Mouse (Mus musculus) liver, adult 2 months (tissue): ENCODE data around the gene Smg8. TPM values are rescaled to one million over a fixed set of nuclear protein-coding genes. Genes with fewer than 3 reads are reported as not detected.

Source experiments
- DNase-seq: peaks from one replicate; pipeline ENCODE4 v3.0.0-alpha.2; 2011; ENCODE audit warnings: low read depth, low spot score; ENCODE audit errors: extremely low read depth
- H3K27ac ChIP-seq: fragments of 200-500 bp; replicated peaks from 2 replicates; pipeline ENCODE4 v1.5.1; 2012; ENCODE audit warnings: low read depth, mild to moderate bottlenecking, control low read depth, inconsistent platforms, low read length; ENCODE audit not compliant: insufficient read depth
- H3K27me3 ChIP-seq: fragments of 200-500 bp; 2 replicates; pipeline ENCODE4 v1.6.1; 2012; ENCODE audit warnings: mild to moderate bottlenecking, moderate library complexity, low read length, inconsistent platforms; ENCODE audit not compliant: control insufficient read depth, insufficient read depth
- H3K36me3 ChIP-seq: fragments of 200-500 bp; 2 replicates; pipeline ENCODE4 v1.6.1; 2012; ENCODE audit warnings: low read length, inconsistent platforms; ENCODE audit not compliant: control insufficient read depth, insufficient read depth
- H3K4me1 ChIP-seq: fragments of 200-500 bp; 2 replicates; pipeline ENCODE4 v1.6.1; 2011; ENCODE audit warnings: low read length; ENCODE audit not compliant: control insufficient read depth, insufficient read depth
- H3K4me3 ChIP-seq: fragments of 200-500 bp; 2 replicates; pipeline ENCODE4 v1.5.1; 2011; ENCODE audit warnings: low read depth, mild to moderate bottlenecking, control low read depth, low read length, moderate library complexity; ENCODE audit not compliant: insufficient read depth
- H3K79me2 ChIP-seq: fragments of 200-500 bp; 2 replicates; pipeline ENCODE4 v1.6.1; 2012; ENCODE audit warnings: inconsistent platforms, mild to moderate bottlenecking, low read length, moderate library complexity; ENCODE audit not compliant: control insufficient read depth, insufficient read depth
- H3K9ac ChIP-seq: fragments of 200-500 bp; 2 replicates; pipeline ENCODE4 v1.6.1; 2012; ENCODE audit warnings: low read depth, mild to moderate bottlenecking, control low read depth, inconsistent platforms, low read length
- CTCF ChIP-seq: fragments of 200-500 bp; IDR thresholded peaks from 2 replicates; pipeline ENCODE4 v1.5.1; 2011; ENCODE audit warnings: low read depth, low read length, control low read depth
- POLR2A ChIP-seq: fragments of 200-500 bp; IDR thresholded peaks from 2 replicates; pipeline ENCODE4 v1.6.1; 2011; ENCODE audit warnings: low read length, control low read depth; ENCODE audit not compliant: insufficient read depth; ENCODE audit errors: extremely low read depth
- WGBS: fragments of 180-500 bp; shearing (Covaris S2); methylation state at CpG from one replicate; pipeline ENCODE4 v1.1.7; 2018; 5-methylcytosine and 5-hydroxymethylcytosine counted together
- polyA plus RNA-seq: library from polyadenylated mRNA; depleted of rRNA; stranded (reverse); fragments of >200 nt; gene quantifications from 2 replicates; pipeline ENCODE4 v1.2.3, GENCODE M21; 2012
- total RNA-seq: library from RNA; depleted of rRNA; stranded (reverse); fragments of >200 nt; gene quantifications from 2 replicates; pipeline ENCODE4 v1.2.3, GENCODE M21; 2014

Gene Smg8
- total and polyA plus RNA-seq, 2 experiments = 3.8 to 4.5 TPM

DNA sequence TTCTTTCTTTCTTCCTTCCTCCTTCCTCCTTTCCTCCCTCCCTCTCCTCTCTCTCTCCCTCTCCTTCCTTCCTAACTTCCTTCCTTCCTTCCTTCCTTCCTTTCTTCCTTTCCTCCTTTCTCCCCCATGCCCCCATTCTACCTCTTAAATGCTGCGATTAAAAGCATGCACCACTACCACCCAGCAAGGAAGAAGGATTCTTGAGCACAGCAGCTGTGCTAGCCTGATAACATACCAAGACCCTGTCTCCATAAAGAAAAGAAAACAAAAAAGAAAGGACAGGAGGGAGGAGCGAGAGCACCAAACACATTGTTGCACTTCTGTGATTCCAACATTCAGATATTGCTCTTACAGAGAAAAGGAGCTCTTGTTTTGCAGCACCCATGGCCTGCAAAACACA, 568 bp upstream of the Smg8 start:
- Histone ChIP-seq H3K4me3 (no peak overlapping the region; the same call in 1 of the 2 replicates), H3K9ac (no peak overlapping the region), H3K79me2 (peaks cover 14% of the 10 kb centered on the region; the same call in 1 of the 2 replicates), H3K36me3 (peaks cover 6% of the 10 kb centered on the region), H3K27ac (no peak overlapping the region), H3K4me1 (peaks cover 15% of the 10 kb centered on the region), H3K27me3 (no peaks in the 10 kb centered on the region)
- WGBS = 49% methylated on average over 2 of the region's 2 CpGs
- no peak for DNase-seq
- TF ChIP-seq POLR2A (no peak), CTCF (no peak)

DNA sequence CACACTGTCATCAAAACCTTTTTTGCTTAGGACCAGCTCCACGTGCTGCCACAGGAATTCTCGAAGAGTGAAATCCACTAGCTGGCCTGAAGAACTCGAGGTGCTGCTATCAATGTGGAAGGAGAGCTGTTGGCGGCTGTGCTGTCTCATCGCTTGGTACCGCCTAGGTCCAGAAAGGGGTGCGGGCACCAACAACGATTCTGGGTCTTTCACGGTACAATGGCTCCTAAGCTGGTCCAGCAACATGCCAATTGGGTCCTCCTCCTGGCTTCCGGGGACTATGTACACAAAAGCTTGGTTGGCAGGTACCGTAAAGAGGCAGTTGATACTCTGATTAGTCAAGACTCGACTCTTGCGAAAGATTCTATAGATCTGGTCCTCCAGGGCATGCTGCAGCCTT, 1.1 kb downstream of the Smg8 start:
- no peak overlapping the region for H3K27ac ChIP-seq
- no peak overlapping the region for H3K9ac ChIP-seq
- 66% methylated on average over 13 of the region's 13 CpGs for WGBS
- TF ChIP-seq CTCF (no peak), POLR2A (no peak)
- DNase-seq = no peak
- no peaks in the 10 kb centered on the region for H3K27me3 ChIP-seq
- peaks cover 15% of the 10 kb centered on the region for H3K4me1 ChIP-seq
- peaks cover 14% of the 10 kb centered on the region; the same call in 1 of the 2 replicates for H3K79me2 ChIP-seq
- H3K36me3 ChIP-seq = peaks cover 16% of the 10 kb centered on the region
- peak overlapping the region; percentile 96; the same call in 1 of the 2 replicates for H3K4me3 ChIP-seq

DNA sequence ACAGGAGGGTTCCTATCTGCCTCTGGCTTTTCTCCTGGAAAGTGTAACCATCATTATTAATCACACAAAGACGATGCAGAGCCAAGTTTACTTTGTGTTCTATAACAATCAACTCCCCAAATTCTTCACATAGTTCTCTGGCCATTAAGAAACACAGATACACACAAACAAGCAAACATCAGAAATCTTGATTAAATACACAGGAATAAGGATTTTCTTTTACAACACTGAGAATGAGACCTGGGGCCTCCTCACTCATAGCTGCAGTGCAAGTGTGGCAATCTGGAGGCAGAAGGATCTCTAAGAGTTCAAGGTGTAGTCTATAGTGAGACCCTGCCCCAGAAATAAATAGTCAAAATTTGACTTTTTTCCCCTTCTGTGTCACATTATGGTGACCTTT, 2.9 kb downstream of the Smg8 start:
- H3K4me1 ChIP-seq = peaks cover 15% of the 10 kb centered on the region
- H3K4me3 ChIP-seq = no peak overlapping the region
- peaks cover 14% of the 10 kb centered on the region; the same call in 1 of the 2 replicates for H3K79me2 ChIP-seq
- WGBS = 71% methylated on average over 1 of the region's 1 CpGs
- peaks cover 21% of the 10 kb centered on the region for H3K36me3 ChIP-seq
- no peak overlapping the region for H3K27ac ChIP-seq
- H3K9ac ChIP-seq = no peak overlapping the region
- no peak for DNase-seq
- H3K27me3 ChIP-seq = no peaks in the 10 kb centered on the region
- no peak for TF ChIP-seq POLR2A
- no peak for TF ChIP-seq CTCF

DNA sequence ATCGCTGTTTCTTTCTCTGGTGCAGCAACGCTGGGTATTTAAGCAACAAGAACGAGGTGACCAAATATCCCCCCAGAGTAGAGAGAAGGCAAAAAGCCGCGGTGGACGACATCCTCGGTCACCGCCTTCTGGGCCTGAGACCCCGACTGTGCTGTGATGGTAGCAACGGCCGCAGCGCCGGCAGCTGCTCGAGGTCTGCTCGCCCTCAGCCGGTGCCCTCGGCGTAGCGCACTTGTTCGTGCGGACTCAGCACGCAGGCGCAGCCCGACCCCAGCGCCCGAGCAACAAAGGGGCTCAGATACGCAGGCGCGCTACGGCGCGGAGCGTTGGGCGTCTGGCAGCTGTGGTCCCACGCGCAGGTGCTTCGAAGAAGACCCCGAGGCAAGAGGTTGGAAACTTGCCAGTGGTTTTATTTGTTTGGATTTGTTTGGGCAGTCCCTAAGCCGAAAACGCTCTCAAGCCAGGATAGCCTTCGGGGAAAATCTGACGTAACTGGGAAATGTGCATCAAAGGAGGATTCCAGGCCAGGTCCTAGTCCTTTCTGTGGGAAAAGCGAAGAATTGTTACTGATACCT, 12.6 kb downstream of the Smg8 start, which contains the start of gene Gdpd1:
Gene Gdpd1 (minus strand): TSS at position 197 of the 575 bp plus-strand sequence.
- H3K9ac ChIP-seq = peak within 1 kb of the TSS; percentile 71
- DNase-seq = peak; percentile 40
- no peaks in the 10 kb centered on the region for H3K27me3 ChIP-seq
- H3K4me1 ChIP-seq = peaks cover 4% of the 10 kb centered on the region; the same call in 1 of the 2 replicates
- no peak within 1 kb of the TSS for H3K27ac ChIP-seq
- under 1% methylated on average over 43 of the region's 43 CpGs for WGBS
- TF ChIP-seq POLR2A (no peak), CTCF (peak; percentile 53)
- H3K4me3 ChIP-seq = peak within 1 kb of the TSS; percentile 61
- no peaks in the 10 kb centered on the region for H3K79me2 ChIP-seq
- peaks cover 5% of the 10 kb centered on the region; the same call in 1 of the 2 replicates for H3K36me3 ChIP-seq

DNA sequence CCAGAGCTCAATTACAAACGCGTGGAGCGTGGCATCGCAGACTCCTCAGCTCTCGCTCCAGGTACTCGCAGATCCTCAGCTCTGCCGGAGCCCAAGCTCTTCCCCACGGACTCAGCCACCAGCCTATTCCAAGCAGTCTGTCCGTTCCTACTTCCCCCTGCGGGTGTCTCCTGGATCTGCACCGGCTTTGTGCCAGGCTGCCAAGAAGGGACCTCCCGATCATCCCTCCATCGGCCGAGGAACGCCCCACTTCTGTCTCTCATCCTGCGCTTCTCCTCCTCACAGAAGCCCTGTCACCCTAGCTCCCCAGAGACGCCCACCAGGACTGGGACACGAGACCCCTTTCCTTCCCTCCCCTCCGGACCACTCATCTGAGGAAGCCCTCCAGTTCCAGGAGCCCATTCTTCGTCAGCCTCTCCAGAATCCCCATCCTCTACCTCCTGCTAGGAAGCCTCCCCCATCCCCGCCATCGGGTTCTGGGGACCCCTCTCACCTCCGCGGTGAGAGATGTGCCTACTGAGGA, 13.2 kb downstream of the Smg8 start:
- TF ChIP-seq CTCF = peak; percentile 71; the same call in 1 of the 2 replicates
- no peak for TF ChIP-seq POLR2A
- Histone ChIP-seq H3K27ac (no peak overlapping the region), H3K79me2 (no peaks in the 10 kb centered on the region), H3K36me3 (peaks cover 5% of the 10 kb centered on the region; the same call in 1 of the 2 replicates), H3K4me3 (peak overlapping the region; percentile 61), H3K4me1 (peaks cover 4% of the 10 kb centered on the region; the same call in 1 of the 2 replicates), H3K9ac (peak overlapping the region; percentile 71), H3K27me3 (no peaks in the 10 kb centered on the region)
- DNase-seq = no peak
- 7% methylated on average over 24 of the region's 24 CpGs for WGBS

DNA sequence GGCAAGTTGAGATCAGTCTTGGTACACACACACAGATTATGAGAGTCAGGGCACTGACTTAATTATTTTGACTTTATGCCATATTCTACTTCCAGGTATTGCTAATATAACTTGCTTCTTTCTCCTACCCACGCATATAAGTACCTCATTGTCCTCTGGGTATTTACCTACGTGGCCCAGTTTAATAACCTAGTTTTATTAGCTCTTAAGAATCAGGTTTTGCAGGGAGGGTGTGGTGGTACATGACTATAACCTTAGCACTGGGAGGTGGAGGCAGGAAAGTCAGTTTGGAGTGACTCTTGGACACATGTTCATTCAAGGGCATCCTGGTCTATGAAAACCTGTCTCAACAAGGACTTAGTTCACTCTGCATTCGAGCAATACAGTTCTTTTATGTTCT, 24.5 kb downstream of the Smg8 start:
- TF ChIP-seq POLR2A (no peak), CTCF (no peak)
- H3K4me1 ChIP-seq = no peaks in the 10 kb centered on the region
- H3K9ac ChIP-seq = no peak overlapping the region
- H3K27me3 ChIP-seq = no peaks in the 10 kb centered on the region
- H3K4me3 ChIP-seq = no peak overlapping the region
- 63% methylated on average over 3 of the region's 3 CpGs for WGBS
- no peaks in the 10 kb centered on the region for H3K79me2 ChIP-seq
- no peak for DNase-seq
- H3K27ac ChIP-seq = no peak overlapping the region
- no peaks in the 10 kb centered on the region for H3K36me3 ChIP-seq
